Mouse (Mus musculus) urinary bladder, postnatal 14 days (tissue): ENCODE data around the gene Pls1.

ENCODE experiments used
- DNase-seq: peaks from one replicate; pipeline ENCODE4 v3.0.0; 2021; ENCODE audit warnings: low spot score

Gene Pls1

GRCm38 (mm10) chr9:95704078-95704477, 141.0 kb downstream of the Pls1 start:
- DNase-seq, result no peak
